In the genomic region with DNA sequence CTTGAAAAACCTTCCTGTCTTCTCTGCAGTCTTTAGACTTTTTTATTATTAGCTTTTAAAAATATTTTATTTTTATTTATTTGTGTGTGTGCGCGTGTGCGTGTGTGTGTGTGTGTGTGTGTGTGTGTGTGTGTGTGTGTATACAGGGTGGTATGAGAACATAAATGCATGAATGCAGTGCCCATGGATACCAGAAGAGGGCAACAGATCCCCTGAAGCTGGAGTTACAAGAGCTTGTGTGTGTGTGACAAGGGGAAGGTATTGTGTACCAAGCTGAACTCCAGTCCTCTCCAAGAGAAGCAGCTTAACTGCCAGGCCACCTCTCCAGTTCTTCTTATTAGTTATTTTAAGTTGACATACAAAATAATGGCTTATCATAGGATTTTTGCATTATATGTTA, we compare ENCODE assay signal across 16 mouse cellular contexts.
A peak's percentile ranks its signal among the peaks of the same experiment; 100 is the strongest.
DNase-seq lines count a peak whose midpoint lies in the region; ATAC-seq lines count a peak whose summit lies in the region.
"Had no signal": no experiment of that assay in that cellular context is flagged by ENCODE, and none has a peak within 500 bp of the region (broad histone marks: within the 10 kb centered on the region; RNA-seq: fewer than 3 reads in every experiment).

No protein-coding gene starts in this region.

- no peak overlapping the region for H3K4me3 ChIP-seq in forebrain, embryonic 10.5 days
- H3K4me3 ChIP-seq in forebrain, embryonic 12.5 days (replicated peaks) = no peak overlapping the region
- H3K4me3 ChIP-seq: heart, embryonic 15.5 days; limb, embryonic 13.5 days; midbrain, embryonic 15.5 days; neural tube, embryonic 12.5 days had no signal

- H3K4me1 ChIP-seq in forebrain, embryonic 10.5 days = peaks cover 17% of the 10 kb centered on the region
- H3K4me1 ChIP-seq in forebrain, embryonic 12.5 days = no peaks in the 10 kb centered on the region
- H3K4me1 ChIP-seq: heart, embryonic 15.5 days; limb, embryonic 13.5 days; midbrain, embryonic 15.5 days; neural tube, embryonic 12.5 days had no signal

- peak; percentile 17 for DNase-seq in forebrain, embryonic 10.5 days (ENCODE audit: extremely low spot score, low spot score)
- peak; percentile 12 to 23 for DNase-seq in left cerebral cortex, postnatal 14 days (ENCODE audit: low spot score in 2 of 2)
- DNase-seq in left cerebral cortex, postnatal 36 days (ENCODE audit: low spot score in 2 of 2) = no peak
- DNase-seq in 416B (ENCODE audit: low read depth) = peak; percentile 24
- DNase-seq in embryo, embryonic 10.5 days (ENCODE audit: low spot score) = peak; percentile 50
- DNase-seq in frontal cortex, postnatal 14 days (ENCODE audit: low spot score in 2 of 2) = no peak
- DNase-seq in adrenal gland, postnatal 25 days = no peak
- DNase-seq: cerebellum, adult 2 months; kidney, postnatal 14 days had no signal

- H3K9me3 ChIP-seq in forebrain, embryonic 10.5 days = no peaks in the 10 kb centered on the region
- H3K9me3 ChIP-seq in forebrain, embryonic 12.5 days = no peaks in the 10 kb centered on the region
- H3K9me3 ChIP-seq: heart, embryonic 15.5 days; limb, embryonic 13.5 days; midbrain, embryonic 15.5 days; neural tube, embryonic 12.5 days had no signal

- H3K4me2 ChIP-seq in forebrain, embryonic 12.5 days = no peak overlapping the region
- H3K4me2 ChIP-seq: heart, embryonic 15.5 days; limb, embryonic 13.5 days; midbrain, embryonic 15.5 days; neural tube, embryonic 12.5 days had no signal

- ATAC-seq in forebrain, embryonic 12.5 days (ENCODE audit: low FRiP score) = no peak
- ATAC-seq: activated CD4-positive, CD25-positive, alpha-beta regulatory T cell, adult 4 months; midbrain, embryonic 15.5 days had no signal

- 85% methylated on average over 3 of the region's 3 CpGs for WGBS in forebrain, embryonic 10.5 days
- WGBS in forebrain, embryonic 12.5 days = 84% methylated on average over 3 of the region's 3 CpGs

- no peaks in the 10 kb centered on the region for H3K36me3 ChIP-seq in forebrain, embryonic 10.5 days (replicated peaks)
- H3K36me3 ChIP-seq in forebrain, embryonic 12.5 days (replicated peaks) = no peaks in the 10 kb centered on the region
- H3K36me3 ChIP-seq: G1E; heart, embryonic 15.5 days; limb, embryonic 13.5 days; midbrain, embryonic 15.5 days; neural tube, embryonic 12.5 days had no signal

- H3K9ac ChIP-seq in forebrain, embryonic 12.5 days = no peak overlapping the region
- H3K9ac ChIP-seq: heart, embryonic 15.5 days; limb, embryonic 13.5 days; midbrain, embryonic 15.5 days; neural tube, embryonic 12.5 days had no signal

- intact Hi-C loops in left cerebral cortex, postnatal 14 days (cut with DNase I) = no loop called here
- intact Hi-C loops in left cerebral cortex, postnatal 36 days (cut with DNase I) = no loop called here

- no peaks in the 10 kb centered on the region for H3K27me3 ChIP-seq in forebrain, embryonic 10.5 days (ENCODE audit: poor library complexity, severe bottlenecking)
- H3K27me3 ChIP-seq in forebrain, embryonic 12.5 days = no peaks in the 10 kb centered on the region
- H3K27me3 ChIP-seq: heart, embryonic 15.5 days; limb, embryonic 13.5 days; midbrain, embryonic 15.5 days; neural tube, embryonic 12.5 days had no signal

- H3K27ac ChIP-seq in forebrain, embryonic 10.5 days = no peak overlapping the region
- H3K27ac ChIP-seq in forebrain, embryonic 12.5 days = no peak overlapping the region
- H3K27ac ChIP-seq: heart, embryonic 15.5 days; limb, embryonic 13.5 days; midbrain, embryonic 15.5 days; neural tube, embryonic 12.5 days had no signal

Comparison
In these comparisons a context has a peak if more than half of its experiments do, and no peak if none do; other contexts are left out.
1. DNase-seq: peak in forebrain, embryonic 10.5 days (single experiment), left cerebral cortex, postnatal 14 days (2 of 2), 416B (single experiment) and embryo, embryonic 10.5 days (single experiment); none in left cerebral cortex, postnatal 36 days (0 of 2), frontal cortex, postnatal 14 days (0 of 2) and adrenal gland, postnatal 25 days (single experiment).